Mouse (Mus musculus) embryonic stem cell, embryonic (primary cell): Measurements from ENCODE around the gene Gm16253.

Experiments
- CTCF ChIA-PET, 4 experiments: fragments of 300-600 bp in 2 of 4; fragments of 350-600 bp in 2 of 4; sonication (Branson Sonifier 250); formaldehyde crosslinking; loops; one replicate each; lab custom pipeline; 2022; ENCODE audit warnings: inconsistent platforms in 2 of 4; lab: Charles Lee
- POLR2A ChIA-PET, 4 experiments: fragments of 300-600 bp in 2 of 4; fragments of 350-600 bp in 2 of 4; sonication (Branson Sonifier 250); formaldehyde crosslinking; loops; one replicate each; lab custom pipeline; 2022; ENCODE audit warnings: antibody characterized with exemption in 4 of 4, inconsistent platforms in 1 of 4; lab: Charles Lee

Gene Gm16253

DNA sequence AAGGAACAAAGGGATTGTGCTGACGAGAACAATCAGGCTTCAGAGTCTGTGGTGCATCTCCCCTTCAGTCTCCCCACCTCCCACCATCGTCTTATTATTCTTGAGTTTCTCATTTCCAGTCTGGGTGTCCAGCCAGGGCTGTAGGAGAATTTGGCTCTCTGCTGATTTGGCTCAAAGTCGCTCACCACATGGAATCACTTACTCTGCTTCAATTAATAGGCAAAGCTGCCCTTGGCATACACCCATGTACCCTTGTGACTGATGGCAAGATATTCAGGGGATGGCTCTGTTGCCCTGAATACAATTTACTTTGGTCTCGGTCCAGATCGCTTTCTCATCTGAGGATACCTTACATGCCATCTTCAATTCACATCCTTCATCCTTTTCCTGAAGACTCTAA lies 26.5 kb downstream of the Gm16253 start:
- POLR2A ChIA-PET = interaction anchor here in 2 of 4 experiments (0.6 to 3.2 kb wide), 8 partner anchors 9 to 101 kb away, joined by 3 to 12 read pairs (median 4); partner anchors contain the start of genes Polr3gl (in 2 of the 2) and Rbm8a (in 1 of the 2)
- CTCF ChIA-PET = interaction anchor here in 2 of 4 experiments (0.6 to 1.4 kb wide), 4 partner anchors 9 to 102 kb away, joined by 3 to 4 read pairs (median 3); partner anchors contain the start of gene Polr3gl (in 1 of the 2)

DNA sequence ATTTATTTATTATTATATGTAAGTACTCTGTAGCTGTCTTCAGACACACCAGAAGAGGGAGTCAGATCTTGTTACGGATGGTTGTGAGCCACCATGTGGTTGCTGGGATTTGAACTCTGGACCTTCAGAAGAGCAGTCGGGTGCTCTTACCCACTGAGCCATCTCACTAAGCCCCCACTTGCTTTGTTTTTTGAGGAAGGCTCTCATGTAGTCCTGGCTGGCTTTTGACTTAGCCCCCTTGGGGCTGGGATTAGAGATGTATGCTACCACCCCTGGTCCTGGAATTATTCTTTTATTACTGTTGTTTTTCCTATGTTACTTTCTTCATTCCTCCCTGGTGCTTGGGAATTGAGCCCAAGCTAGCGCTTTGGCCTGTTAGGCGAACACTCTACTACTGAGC lies 29.2 kb downstream of the Gm16253 start:
- CTCF ChIA-PET = interaction anchor here in 2 of 4 experiments (0.6 to 1.6 kb wide), 4 partner anchors 12 to 324 kb away, joined by 3 to 4 read pairs (median 3); partner anchors contain the start of gene Polr3gl (in 2 of the 2)
- POLR2A ChIA-PET = interaction anchor here in 3 of 4 experiments (0.6 to 3.2 kb wide), 8 partner anchors 9 to 58 kb away, joined by 3 to 12 read pairs (median 4); partner anchors contain the start of genes Rbm8a (in 2 of the 3) and Polr3gl (in 1 of the 3)

DNA sequence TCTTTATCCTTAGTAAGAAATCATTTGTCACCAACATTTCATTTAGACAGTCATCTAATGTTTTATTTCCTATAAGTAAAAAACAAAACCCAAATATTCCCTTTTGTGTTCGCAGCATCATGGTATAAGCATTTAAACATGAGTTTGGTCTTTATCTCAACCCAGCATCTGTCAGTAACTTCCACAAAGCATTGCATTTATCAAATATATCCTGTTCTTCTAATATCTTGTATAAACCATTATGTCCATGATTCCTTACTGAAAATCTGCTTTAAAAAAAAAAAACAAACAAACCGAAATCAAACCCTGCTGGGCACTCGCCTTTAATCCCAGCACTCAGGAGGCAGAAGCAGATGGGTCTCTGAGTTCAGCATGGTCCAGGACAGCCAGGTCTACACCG lies 29.8 kb downstream of the Gm16253 start:
- ChIA-PET CTCF (interaction anchor here in 1 of 4 experiments (0.8 kb wide), 1 partner anchor 13 kb away, joined by 3 read pairs; the partner anchor contains the start of gene Polr3gl), POLR2A (interaction anchor here in 2 of 4 experiments (1.2 to 2.0 kb wide), 4 partner anchors 9 to 57 kb away, joined by 3 to 6 read pairs (median 4); partner anchors contain the start of gene Rbm8a (in 1 of the 2))

DNA sequence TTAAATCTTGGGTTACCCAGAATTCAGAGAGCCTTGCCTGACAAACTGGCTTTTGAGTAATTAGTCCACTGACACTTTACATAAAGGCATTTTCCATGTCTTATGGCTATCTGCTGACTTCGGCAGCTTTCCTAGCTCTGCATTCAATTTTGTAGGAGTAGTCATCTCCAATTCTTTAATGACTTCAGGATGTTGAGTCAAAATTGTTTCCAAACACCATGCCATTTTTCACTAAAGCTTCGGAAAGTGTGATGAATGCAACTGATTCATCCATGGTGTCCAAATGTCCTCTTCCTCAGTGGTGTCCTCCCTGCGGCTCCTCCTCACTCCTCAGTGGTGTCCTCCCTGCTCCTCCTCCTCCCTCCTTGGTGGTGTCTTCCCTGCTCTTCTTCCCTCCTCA lies 41.2 kb downstream of the Gm16253 start:
- ChIA-PET POLR2A (interaction anchor here in 3 of 4 experiments (0.9 to 5.2 kb wide), 9 partner anchors 11 to 41 kb away, joined by 3 to 35 read pairs (median 6); partner anchors contain the start of genes Rbm8a (in 3 of the 3), Gm16253 (in 1 of the 3), Gm42957 (in 1 of the 3) and Lix1l (in 1 of the 3)), CTCF (interaction anchor here in 2 of 4 experiments (0.9 to 1.6 kb wide), 2 partner anchors 21 to 27 kb away, joined by 3 to 5 read pairs; partner anchors contain the start of gene Itga10 (in 1 of the 2))

DNA sequence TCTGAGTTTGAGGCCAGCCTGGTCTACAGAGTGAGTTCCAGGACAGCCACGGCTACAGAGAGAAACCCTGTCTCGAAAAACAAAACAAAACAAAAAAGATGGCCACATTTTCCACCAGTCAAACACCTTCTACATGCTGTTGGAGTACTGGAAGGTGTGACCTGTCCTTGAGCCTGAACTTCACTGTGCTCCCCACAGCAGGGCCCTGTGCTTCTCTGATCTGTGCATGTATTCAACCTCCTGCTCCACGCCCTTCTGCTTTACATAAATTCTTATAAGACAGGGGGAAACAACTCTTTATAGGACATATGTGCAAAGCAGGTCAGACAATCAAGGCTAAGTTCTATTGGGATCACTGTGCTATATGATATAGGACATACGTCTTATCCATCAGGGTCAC lies 46.4 kb downstream of the Gm16253 start:
- POLR2A ChIA-PET = interaction anchor here in 2 of 4 experiments (1.0 to 1.7 kb wide), 2 partner anchors 12 to 29 kb away, joined by 3 to 9 read pairs; no protein-coding TSS in a partner anchor
- CTCF ChIA-PET = interaction anchor here in 1 of 4 experiments (1.9 kb wide), 1 partner anchor 22 kb away, joined by 6 read pairs; the partner anchor contains the start of gene Itga10

DNA sequence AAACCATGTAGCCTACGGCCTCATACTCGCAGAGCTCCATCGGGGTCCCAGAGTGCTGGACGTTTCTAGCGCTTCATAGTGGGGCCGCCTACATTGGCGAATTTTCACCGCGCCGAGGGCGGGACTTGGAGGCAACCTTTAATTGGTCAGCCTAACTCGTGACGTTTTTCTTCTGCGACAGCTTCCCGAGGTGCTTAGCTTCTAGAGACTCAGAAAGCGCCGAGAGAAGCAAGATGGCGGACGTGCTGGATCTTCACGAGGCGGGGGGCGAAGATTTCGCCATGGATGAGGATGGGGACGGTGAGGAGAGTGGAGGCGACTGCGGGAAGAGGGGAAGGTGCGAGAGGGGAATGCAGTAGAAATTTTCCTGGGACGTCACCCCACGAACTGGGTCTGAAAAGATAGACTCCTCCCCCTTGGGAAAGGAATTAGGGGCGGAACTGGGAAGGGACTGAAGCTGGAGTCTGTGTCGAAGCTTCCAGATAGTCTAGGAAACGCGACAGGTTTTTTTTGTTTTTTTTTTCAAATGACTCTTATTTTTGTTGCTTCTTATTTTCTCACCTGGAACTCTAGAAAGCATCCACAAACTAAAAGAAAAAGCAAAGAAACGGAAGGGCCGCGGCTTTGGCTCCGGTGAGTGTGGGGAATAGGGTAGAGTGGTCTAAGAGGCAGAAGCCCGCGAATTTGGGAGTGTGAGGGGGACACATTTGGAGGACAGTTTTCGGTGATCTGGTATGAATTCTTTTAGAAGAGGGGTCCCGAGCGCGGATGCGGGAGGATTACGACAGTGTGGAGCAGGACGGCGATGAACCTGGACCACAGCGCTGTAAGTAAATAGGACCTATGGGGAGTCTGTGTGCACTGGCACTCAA lies 53.2 kb downstream of the Gm16253 start, which contains the start of gene Rbm8a:
TSS of gene Rbm8a (plus strand) at position 205 of the 872 bp plus-strand sequence.
- ChIA-PET CTCF (interaction anchor here (0.6 to 1.9 kb wide), 19 partner anchors 9 to 574 kb away, joined by 3 to 13 read pairs (median 4); partner anchors contain the start of genes Itga10 (in 2 of the 4), Lix1l (in 1 of the 4) and Polr3gl (in 1 of the 4)), POLR2A (interaction anchor here (0.6 to 5.3 kb wide), 148 partner anchors 9 to 952 kb away, joined by 3 to 57 read pairs (median 5); partner anchors contain the start of genes Gm16253 (in 3 of the 4), Itga10 (in 3 of the 4), Lix1l (in 3 of the 4) and Pias3 (in 3 of the 4))
